Mouse (Mus musculus) E14TG2a.4 (cell line): ENCODE results near the gene Mesp1.

Source experiments
- CTCF ChIP-seq: conservative IDR thresholded peaks from 2 replicates; pipeline ENCODE4 v1.5.1; 2014; ENCODE audit warnings: low read length
- NANOG ChIP-seq: IDR thresholded peaks from 2 replicates; pipeline ENCODE4 v1.6.1; 2014; ENCODE audit warnings: borderline replicate concordance, low read length, mixed read lengths
- POU5F1 ChIP-seq: IDR thresholded peaks from 2 replicates; pipeline ENCODE4 v1.6.1; 2014; ENCODE audit warnings: low read length, borderline replicate concordance

GRCm38 (mm10) chr7:79749511-79749910 is 44.1 kb downstream of the Mesp1 start:
- no peak for TF ChIP-seq CTCF
- TF ChIP-seq POU5F1, result no peak
- TF ChIP-seq NANOG, result no peak
